Mouse (Mus musculus): ENCODE results near the gene Prkag2.

DNA sequence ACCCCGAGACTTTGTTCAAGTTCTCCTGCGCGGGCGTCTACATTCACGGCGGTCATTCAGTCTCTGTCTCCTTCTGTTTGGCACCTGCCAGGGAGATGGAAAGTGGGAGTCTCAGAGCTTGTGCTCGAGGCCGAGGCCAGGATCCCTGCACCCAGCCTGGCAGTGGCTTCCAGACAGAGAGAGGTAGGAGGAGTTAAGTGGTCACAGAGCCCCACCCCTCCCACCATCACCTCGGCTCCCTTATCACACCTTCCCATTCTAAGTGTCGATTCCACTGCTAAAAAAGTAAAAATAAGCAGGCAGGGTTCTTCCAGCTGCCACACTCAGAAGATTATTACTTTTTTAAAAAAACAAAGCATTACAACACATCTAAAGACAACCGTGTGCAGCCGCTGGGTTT lies 236.6 kb downstream of the Prkag2 start:
- TF ChIP-seq CTCF (IDR thresholded peaks at IDR 0.05; ENCODE audit: low read depth, low read length) (no peak), POLR2A (IDR thresholded peaks at IDR 0.05; ENCODE audit: borderline replicate concordance, low read depth, low read length) (no peak)
